Mouse (Mus musculus) lung, postnatal 0 days (tissue): ENCODE results near the gene Eef1akmt1.

ENCODE experiments used
- CTCF ChIP-seq: IDR thresholded peaks from 2 replicates; pipeline ENCODE4 v1.5.1; 2016; ENCODE audit warnings: antibody characterized with exemption, mild to moderate bottlenecking
- EP300 ChIP-seq: IDR thresholded peaks from 2 replicates; pipeline ENCODE4 v1.6.1; 2016; ENCODE audit warnings: antibody characterized with exemption, mild to moderate bottlenecking, control low read depth

- TF ChIP-seq CTCF (no peak), EP300 (no peak)
Observed at GRCm38 (mm10) chr14:57534346-57534745, 37.1 kb downstream of the Eef1akmt1 start.
